Mouse (Mus musculus): Measurements from ENCODE around the gene Rela.

DNA sequence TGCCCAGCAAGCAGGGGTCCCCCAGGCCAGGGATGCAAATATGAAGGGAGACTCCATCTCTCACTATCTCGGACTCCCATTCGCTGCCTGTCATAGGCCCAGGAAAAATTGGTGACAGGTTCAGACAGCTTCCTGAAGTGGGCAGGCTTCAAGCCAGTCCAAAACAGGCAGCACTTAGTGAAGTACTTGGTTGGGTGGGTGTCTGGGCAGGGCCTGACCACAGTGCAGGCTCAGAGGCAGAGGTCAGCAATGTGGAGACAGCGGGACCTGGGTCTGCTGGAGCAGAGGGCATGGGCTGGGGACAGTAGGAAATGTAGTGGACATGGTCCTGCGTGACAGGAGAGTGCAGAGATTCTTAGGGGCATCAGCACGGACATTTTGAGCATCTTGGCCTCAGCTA is 54.3 kb downstream of the Rela start:
- TF ChIP-seq POLR2A (IDR thresholded peaks at IDR 0.05; ENCODE audit: low read depth, low read length) (no peak), CTCF (IDR thresholded peaks at IDR 0.05; ENCODE audit: borderline replicate concordance, insufficient read depth, low read length) (no peak)

All from embryonic fibroblast, embryonic 13.5 days (primary cell).